Mouse (Mus musculus): ENCODE measurements at regions not wholly inside any gene's neighbourhood (a gene's known extent, or its start where the extent isn't known, plus 50 kb on each side); places are given as distances from the start of the nearest gene placed in this dataset.

- 80% methylated on average over 8 of the region's 8 CpGs for WGBS
- Histone ChIP-seq H3K27ac (ENCODE audit: control insufficient read depth, insufficient read depth, low read depth, low read length, poor library complexity) (no peak overlapping the region), H3K4me1 (ENCODE audit: control insufficient read depth, insufficient read depth, low read length) (no peaks in the 10 kb centered on the region), H3K4me3 (replicated peaks; ENCODE audit: control insufficient read depth, low read depth, low read length) (no peak overlapping the region)
- no peak for TF ChIP-seq CTCF (IDR thresholded peaks at IDR 0.05; ENCODE audit: control insufficient read depth, insufficient read depth, low read length)
- no peak for TF ChIP-seq POLR2A (IDR thresholded peaks at IDR 0.05; ENCODE audit: borderline replicate concordance, control insufficient read depth, low read depth, low read length)
Observed at GRCm38 (mm10) chr4:12457978-12458597, 286.3 kb upstream of the Fam92a start.

- WGBS = 78% methylated on average over 2 of the region's 2 CpGs
- Histone ChIP-seq H3K4me3 (replicated peaks; ENCODE audit: control insufficient read depth, low read depth, low read length) (no peak overlapping the region), H3K4me1 (ENCODE audit: control insufficient read depth, insufficient read depth, low read length) (no peaks in the 10 kb centered on the region), H3K27ac (ENCODE audit: control insufficient read depth, insufficient read depth, low read depth, low read length, poor library complexity) (no peak overlapping the region)
- no peak for TF ChIP-seq POLR2A (IDR thresholded peaks at IDR 0.05; ENCODE audit: borderline replicate concordance, control insufficient read depth, low read depth, low read length)
Observed at GRCm38 (mm10) chr4:12452086-12452485, 280.3 kb upstream of the Fam92a start.

GRCm38 (mm10) chr4:12425507-12425906 is 253.7 kb upstream of the Fam92a start:
- Histone ChIP-seq H3K27ac (ENCODE audit: control insufficient read depth, insufficient read depth, low read depth, low read length, poor library complexity) (no peak overlapping the region), H3K4me3 (replicated peaks; ENCODE audit: control insufficient read depth, low read depth, low read length) (no peak overlapping the region), H3K4me1 (ENCODE audit: control insufficient read depth, insufficient read depth, low read length) (no peaks in the 10 kb centered on the region)
- TF ChIP-seq CTCF (IDR thresholded peaks at IDR 0.05; ENCODE audit: control insufficient read depth, insufficient read depth, low read length) (no peak), POLR2A (IDR thresholded peaks at IDR 0.05; ENCODE audit: borderline replicate concordance, control insufficient read depth, low read depth, low read length) (no peak)
- WGBS = 60% methylated on average over 3 of the region's 3 CpGs

- TF ChIP-seq CTCF (IDR thresholded peaks at IDR 0.05; ENCODE audit: control insufficient read depth, insufficient read depth, low read length) (no peak), POLR2A (IDR thresholded peaks at IDR 0.05; ENCODE audit: borderline replicate concordance, control insufficient read depth, low read depth, low read length) (no peak)
- Histone ChIP-seq H3K27ac (ENCODE audit: control insufficient read depth, insufficient read depth, low read depth, low read length, poor library complexity) (no peak overlapping the region), H3K4me3 (replicated peaks; ENCODE audit: control insufficient read depth, low read depth, low read length) (no peak overlapping the region), H3K4me1 (ENCODE audit: control insufficient read depth, insufficient read depth, low read length) (no peaks in the 10 kb centered on the region)
- 78% methylated on average over 16 of the region's 16 CpGs for WGBS
Observed at GRCm38 (mm10) chr4:12421628-12422319, 250.0 kb upstream of the Fam92a start.

DNA sequence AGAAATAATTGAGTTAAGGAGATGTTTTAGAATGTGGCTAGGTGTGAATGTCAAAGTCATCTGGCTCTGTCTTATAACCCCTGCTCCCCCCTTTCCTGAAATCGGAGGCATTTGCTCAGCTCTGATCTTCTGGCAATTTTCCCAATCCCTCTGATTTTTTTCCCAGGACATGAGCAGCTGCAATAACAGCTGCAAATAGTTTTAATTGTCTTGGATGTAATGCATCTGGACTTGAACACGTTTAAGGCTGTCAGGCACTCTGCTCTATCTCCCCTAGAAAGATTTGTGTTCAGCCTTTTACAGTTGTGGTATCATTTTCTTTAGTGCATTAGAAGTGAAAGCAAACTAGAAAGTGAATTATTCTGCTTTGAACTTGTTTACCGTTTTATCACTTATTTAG is 246.3 kb upstream of the Fam92a start:
- Histone ChIP-seq H3K27ac (ENCODE audit: control insufficient read depth, insufficient read depth, low read depth, low read length, poor library complexity) (no peak overlapping the region), H3K4me3 (replicated peaks; ENCODE audit: control insufficient read depth, low read depth, low read length) (no peak overlapping the region), H3K4me1 (ENCODE audit: control insufficient read depth, insufficient read depth, low read length) (no peaks in the 10 kb centered on the region)
- TF ChIP-seq POLR2A (IDR thresholded peaks at IDR 0.05; ENCODE audit: borderline replicate concordance, control insufficient read depth, low read depth, low read length) (no peak), CTCF (IDR thresholded peaks at IDR 0.05; ENCODE audit: control insufficient read depth, insufficient read depth, low read length) (no peak)
- WGBS = 50% methylated on average over 3 of the region's 3 CpGs

DNA sequence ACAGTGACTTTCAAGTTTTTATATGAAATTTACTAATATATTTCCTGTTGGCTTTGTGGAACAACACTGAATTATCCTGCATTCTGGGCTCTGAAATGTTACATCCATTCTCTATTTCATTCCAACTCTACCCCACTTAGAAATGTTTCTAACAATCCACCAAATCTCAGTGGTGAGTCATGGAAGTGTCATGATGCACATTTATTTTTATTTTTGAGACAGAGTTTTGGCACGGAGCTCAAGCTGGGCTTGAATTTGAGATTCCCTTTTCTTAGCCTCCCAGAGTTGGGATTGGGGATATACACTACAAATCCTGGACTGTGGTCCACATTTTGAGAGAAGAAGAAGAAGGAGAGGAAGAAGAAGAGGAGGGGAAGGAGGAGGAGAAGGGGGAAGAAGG is 223.5 kb upstream of the Fam92a start:
- Histone ChIP-seq H3K4me1 (ENCODE audit: control insufficient read depth, insufficient read depth, low read length) (no peaks in the 10 kb centered on the region), H3K27ac (ENCODE audit: control insufficient read depth, insufficient read depth, low read depth, low read length, poor library complexity) (no peak overlapping the region), H3K4me3 (replicated peaks; ENCODE audit: control insufficient read depth, low read depth, low read length) (no peak overlapping the region)
- WGBS = 64% methylated on average over 1 of the region's 1 CpGs
- TF ChIP-seq POLR2A (IDR thresholded peaks at IDR 0.05; ENCODE audit: borderline replicate concordance, control insufficient read depth, low read depth, low read length) (no peak), CTCF (IDR thresholded peaks at IDR 0.05; ENCODE audit: control insufficient read depth, insufficient read depth, low read length) (no peak)

DNA sequence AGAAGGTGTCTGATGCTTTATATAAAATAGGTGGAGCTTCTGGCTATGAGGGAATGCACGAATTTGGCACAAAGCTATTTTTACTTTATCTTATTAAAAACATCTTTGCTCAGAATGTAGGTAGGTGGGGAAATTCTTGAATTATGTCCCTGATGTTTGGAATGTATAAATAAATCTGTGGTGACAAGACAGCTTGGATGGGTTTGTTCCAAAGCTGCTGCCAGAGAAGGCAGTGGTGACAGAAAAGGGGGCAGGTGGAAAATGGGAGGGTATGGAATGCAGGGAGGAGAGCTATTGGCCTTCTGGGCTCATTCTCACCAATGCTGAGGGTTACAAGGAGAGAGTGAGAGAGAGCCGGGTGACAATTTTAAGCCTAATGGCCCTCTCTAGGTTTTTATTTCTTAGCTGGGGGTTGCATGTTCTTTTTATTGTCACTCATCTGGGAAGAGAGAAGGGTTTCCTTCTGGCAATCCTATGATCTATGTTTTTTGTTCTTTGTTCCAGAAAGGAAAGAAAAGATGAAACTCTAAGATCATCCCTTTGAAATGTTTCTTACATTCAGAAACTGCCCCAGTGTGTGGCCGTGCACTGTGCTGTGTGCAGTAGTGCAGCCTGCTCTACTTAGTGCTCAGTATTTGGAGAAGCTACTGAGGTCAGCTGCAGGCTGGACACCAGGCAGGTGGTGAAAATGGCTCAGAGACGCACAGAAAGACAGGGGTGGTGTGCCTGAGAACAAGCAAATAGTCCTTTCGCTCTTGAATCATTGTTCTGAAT is 205.2 kb upstream of the Fam92a start:
- H3K27ac ChIP-seq (ENCODE audit: control insufficient read depth, insufficient read depth, low read depth, low read length, poor library complexity) = no peak overlapping the region
- TF ChIP-seq CTCF (IDR thresholded peaks at IDR 0.05; ENCODE audit: control insufficient read depth, insufficient read depth, low read length) = no peak
- no peak for TF ChIP-seq POLR2A (IDR thresholded peaks at IDR 0.05; ENCODE audit: borderline replicate concordance, control insufficient read depth, low read depth, low read length)
- H3K4me1 ChIP-seq (ENCODE audit: control insufficient read depth, insufficient read depth, low read length) = no peaks in the 10 kb centered on the region
- 79% methylated on average over 5 of the region's 5 CpGs for WGBS
- no peak overlapping the region for H3K4me3 ChIP-seq (replicated peaks; ENCODE audit: control insufficient read depth, low read depth, low read length)

DNA sequence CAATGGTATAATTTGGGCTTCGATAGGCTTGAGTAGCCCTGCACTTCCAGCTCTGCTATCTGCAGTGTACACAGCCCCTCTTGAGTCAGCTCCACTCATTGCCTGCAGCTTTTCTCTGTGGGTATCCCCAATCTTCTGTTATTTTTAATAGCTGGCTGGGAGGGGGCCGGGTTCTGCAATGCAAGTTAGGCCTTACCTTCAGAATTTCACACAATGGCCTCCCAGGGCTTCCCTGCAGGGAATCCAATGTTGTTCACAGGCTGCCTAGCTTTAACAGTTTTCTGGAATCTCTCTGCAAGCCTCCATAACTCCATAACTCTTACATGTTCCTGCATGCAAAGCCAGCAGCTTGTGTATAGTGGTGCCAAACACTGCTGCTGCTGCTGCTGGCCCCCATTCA is 197.7 kb upstream of the Fam92a start:
- no peaks in the 10 kb centered on the region for H3K4me1 ChIP-seq (ENCODE audit: control insufficient read depth, insufficient read depth, low read length)
- no peak overlapping the region for H3K27ac ChIP-seq (ENCODE audit: control insufficient read depth, insufficient read depth, low read depth, low read length, poor library complexity)
- 74% methylated on average over 2 of the region's 2 CpGs for WGBS
- TF ChIP-seq CTCF (IDR thresholded peaks at IDR 0.05; ENCODE audit: control insufficient read depth, insufficient read depth, low read length) = no peak
- no peak for TF ChIP-seq POLR2A (IDR thresholded peaks at IDR 0.05; ENCODE audit: borderline replicate concordance, control insufficient read depth, low read depth, low read length)
- H3K4me3 ChIP-seq (replicated peaks; ENCODE audit: control insufficient read depth, low read depth, low read length) = no peak overlapping the region

All from bone marrow, adult 2 months (tissue).